Mouse (Mus musculus) hindbrain, embryonic 11.5 days (tissue): ENCODE results near the gene Mecr. TPM values are rescaled to one million over a fixed set of nuclear protein-coding genes. Genes with fewer than 3 reads are reported as not detected.
"Not testable (repeated sequence)": the region's sequence is repeated elsewhere in the genome, so short reads cannot be mapped to it uniquely, and the experiment has no call there.

ENCODE experiments used
- ATAC-seq: fragments of 200-750 bp; cut with Nextera tagmentation; 2 replicates; pipeline ENCODE4 v1.8.0; 2017; ENCODE audit warnings: mild to moderate bottlenecking, moderate TSS enrichment, moderate library complexity; ENCODE audit not compliant: low FRiP score
- DNase-seq: peaks from one replicate; pipeline ENCODE4 v3.0.0-alpha.2; 2015; ENCODE audit warnings: low spot score
- H3K27ac ChIP-seq: fragments of 300-500 bp; sonication (generic); 2 replicates; pipeline ENCODE4 v1.5.1; 2014; ENCODE audit warnings: mild to moderate bottlenecking, low read depth, low read length
- H3K27me3 ChIP-seq: fragments of 300-500 bp; sonication (generic); 2 replicates; pipeline ENCODE4 v1.6.1; 2014; ENCODE audit warnings: mild to moderate bottlenecking, low read length, moderate library complexity, mixed read lengths; ENCODE audit not compliant: control insufficient read depth, insufficient read depth
- H3K36me3 ChIP-seq: fragments of 300-500 bp; sonication (generic); 2 replicates; pipeline ENCODE4 v1.6.1; 2014; ENCODE audit warnings: mild to moderate bottlenecking, low read length, moderate library complexity, mixed read lengths; ENCODE audit not compliant: control insufficient read depth, insufficient read depth
- H3K4me1 ChIP-seq: fragments of 300-500 bp; sonication (generic); replicated peaks from 2 replicates; pipeline ENCODE4 v1.6.1; 2014; ENCODE audit warnings: low read length, mixed read lengths; ENCODE audit not compliant: control insufficient read depth, insufficient read depth
- H3K4me2 ChIP-seq: fragments of 300-500 bp; sonication (generic); replicated peaks from 2 replicates; pipeline ENCODE4 v1.6.1; 2014; ENCODE audit warnings: mild to moderate bottlenecking, low read depth, low read length
- H3K4me3 ChIP-seq: fragments of 300-500 bp; sonication (generic); 2 replicates; pipeline ENCODE4 v1.5.1; 2014; ENCODE audit warnings: low read depth, low read length
- H3K9ac ChIP-seq: fragments of 300-500 bp; sonication (generic); 2 replicates; pipeline ENCODE4 v1.6.1; 2014; ENCODE audit warnings: low read depth, low read length
- H3K9me3 ChIP-seq: fragments of 300-500 bp; sonication (generic); 2 replicates; pipeline ENCODE4 v1.6.1; 2016; ENCODE audit warnings: low read length; ENCODE audit not compliant: control insufficient read depth
- WGBS: fragments of 180-500 bp; shearing (Covaris S2); extraction: QIAGEN DNeasy Blood & Tissue Kit; methylation state at CpG from one replicate; pipeline ENCODE4 v1.1.7; 2014; 5-methylcytosine and 5-hydroxymethylcytosine counted together
- polyA plus RNA-seq: library from polyadenylated mRNA; unstranded; fragments of >200 nt; fragmentation: Nextera tagmentation; extraction: Ambion mirVana; gene quantifications from 2 replicates; pipeline ENCODE4 v1.2.1, GENCODE M21; 2014

The Mecr gene
- polyA plus RNA-seq, result 44.2 and 45.6 TPM in 2 replicates

DNA sequence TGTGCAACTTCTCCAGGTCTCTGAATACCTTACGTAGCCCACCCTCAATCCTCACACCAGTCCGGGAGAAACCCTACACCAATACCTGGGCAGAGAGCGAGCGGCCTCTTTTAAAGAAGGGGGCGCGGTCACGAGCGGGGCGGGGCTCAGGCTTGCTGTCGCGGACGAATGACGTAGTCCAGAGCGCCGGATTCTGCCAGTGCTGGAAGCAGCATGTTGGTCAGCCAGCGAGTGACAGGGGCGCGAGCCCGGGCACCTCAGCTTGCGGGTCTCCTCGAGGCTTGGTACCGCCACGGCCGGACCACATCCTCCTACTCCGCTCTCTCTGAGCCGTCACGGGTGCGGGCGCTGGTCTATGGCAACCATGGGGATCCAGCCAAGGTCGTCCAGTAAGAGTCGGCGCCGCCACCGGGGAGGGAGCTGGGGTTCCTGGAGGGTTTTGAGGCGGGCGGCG lies at the start of gene Mecr:
TSS of gene Mecr (plus strand) at position 181 of the 454 bp plus-strand sequence.
- H3K27ac ChIP-seq, result no peak within 1 kb of the TSS
- peak within 1 kb of the TSS; percentile 75 for H3K4me3 ChIP-seq
- ATAC-seq, result peak; percentile 89
- H3K4me2 ChIP-seq, result peak within 1 kb of the TSS; percentile 74
- H3K27me3 ChIP-seq, result peaks cover 3% of the 10 kb centered on the region; the same call in 1 of the 2 replicates
- no peaks in the 10 kb centered on the region for H3K4me1 ChIP-seq
- under 1% methylated on average over 37 of the region's 37 CpGs for WGBS
- DNase-seq, result peak; percentile 95
- no peaks in the 10 kb centered on the region for H3K36me3 ChIP-seq
- H3K9ac ChIP-seq, result peak within 1 kb of the TSS; percentile 60
- H3K9me3 ChIP-seq, result no peaks in the 10 kb centered on the region

DNA sequence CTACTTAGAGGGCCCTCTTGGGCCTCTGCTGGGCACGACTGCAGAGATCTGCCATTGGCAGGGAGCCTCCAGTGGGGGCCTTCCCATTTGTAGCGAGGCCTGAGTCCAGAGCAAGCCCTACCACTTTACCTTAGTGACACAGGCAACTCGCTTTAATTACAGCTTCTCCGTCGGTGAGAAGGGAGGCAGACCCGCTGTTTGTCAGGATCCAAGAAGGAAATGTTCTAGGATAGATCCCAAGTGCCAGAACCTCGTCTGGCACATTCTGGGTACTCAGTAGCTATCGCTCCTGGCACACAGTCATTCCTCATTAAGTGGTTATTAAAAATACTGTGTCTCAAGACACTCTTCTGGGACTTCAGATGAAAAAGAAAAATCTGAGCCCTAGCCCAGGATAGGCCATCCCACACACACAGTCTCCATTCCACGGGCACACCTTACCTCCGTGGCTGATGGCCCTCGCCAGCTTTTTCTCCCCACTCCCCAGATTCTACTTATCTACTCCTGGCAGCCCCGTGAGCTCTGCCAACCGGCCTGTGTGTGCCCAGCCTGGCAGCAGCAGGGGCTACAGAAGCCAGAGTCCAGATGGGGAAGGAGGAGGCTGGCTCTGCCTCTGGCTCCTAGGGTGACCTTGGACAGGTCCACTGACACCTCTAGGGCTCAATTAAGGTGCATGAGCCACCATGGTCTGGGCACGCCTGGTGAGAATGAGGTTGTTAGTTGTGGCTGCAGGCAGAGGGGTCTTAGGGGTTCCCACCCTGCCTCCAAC lies 46.8 kb upstream of the Mecr start:
- no peaks in the 10 kb centered on the region for H3K9me3 ChIP-seq
- H3K27me3 ChIP-seq, result no peaks in the 10 kb centered on the region
- no peak overlapping the region for H3K27ac ChIP-seq
- 82% methylated on average over 14 of the region's 14 CpGs for WGBS
- no peak overlapping the region for H3K4me2 ChIP-seq
- H3K4me1 ChIP-seq, result no peaks in the 10 kb centered on the region
- H3K36me3 ChIP-seq, result no peaks in the 10 kb centered on the region
- no peak overlapping the region for H3K4me3 ChIP-seq
- H3K9ac ChIP-seq, result no peak overlapping the region
- no peak for DNase-seq
- ATAC-seq, result no peak

DNA sequence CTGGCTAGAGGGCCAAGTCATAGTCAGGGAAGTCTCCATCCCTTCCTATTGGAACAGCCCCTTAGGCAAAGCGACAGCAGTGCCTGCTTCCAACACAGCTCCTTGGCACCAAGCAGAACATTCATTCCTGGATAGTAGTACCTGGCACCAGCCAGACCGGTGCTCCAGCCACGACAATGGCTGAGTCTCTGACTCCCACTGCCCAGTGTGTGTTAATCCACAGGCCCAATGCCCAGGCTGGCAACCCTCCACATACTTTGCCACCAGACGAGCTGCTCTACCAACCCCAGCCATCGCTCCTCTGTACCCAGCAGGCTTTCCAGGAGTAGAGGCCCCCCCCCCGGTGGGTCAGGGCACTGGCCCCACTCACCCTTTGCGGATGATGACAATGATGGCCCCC lies 45.8 kb upstream of the Mecr start:
- H3K4me1 ChIP-seq, result no peaks in the 10 kb centered on the region
- 72% methylated on average over 7 of the region's 7 CpGs for WGBS
- DNase-seq, result no peak
- H3K27me3 ChIP-seq, result no peaks in the 10 kb centered on the region
- no peak overlapping the region for H3K4me2 ChIP-seq
- no peaks in the 10 kb centered on the region for H3K9me3 ChIP-seq
- H3K9ac ChIP-seq, result no peak overlapping the region
- ATAC-seq, result no peak
- no peak overlapping the region for H3K4me3 ChIP-seq
- no peak overlapping the region for H3K27ac ChIP-seq
- H3K36me3 ChIP-seq, result no peaks in the 10 kb centered on the region

DNA sequence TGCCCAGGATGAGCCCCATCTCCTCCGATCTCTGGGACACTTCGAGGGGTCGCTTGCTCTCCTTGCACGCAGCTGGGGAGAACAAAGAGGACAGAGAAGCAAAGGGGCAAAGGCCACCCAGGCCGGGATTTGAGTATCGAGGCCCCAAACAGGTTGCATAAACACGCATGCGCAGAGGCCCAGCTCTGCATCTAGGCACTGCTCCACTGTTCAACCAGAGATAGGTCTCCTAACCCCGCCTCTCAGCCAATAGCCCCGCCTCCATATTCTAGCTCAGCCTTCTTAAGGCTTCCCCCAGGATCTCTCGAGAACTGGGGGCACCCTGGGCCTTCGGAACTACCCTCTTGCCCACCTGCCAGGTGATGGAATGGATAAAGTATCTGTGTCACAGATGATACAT lies 45.4 kb upstream of the Mecr start:
- H3K27me3 ChIP-seq, result no peaks in the 10 kb centered on the region
- no peak overlapping the region for H3K9ac ChIP-seq
- H3K27ac ChIP-seq, result no peak overlapping the region
- no peaks in the 10 kb centered on the region for H3K36me3 ChIP-seq
- no peak overlapping the region for H3K4me2 ChIP-seq
- H3K4me1 ChIP-seq, result no peaks in the 10 kb centered on the region
- H3K4me3 ChIP-seq, result no peak overlapping the region
- WGBS, result 39% methylated on average over 12 of the region's 12 CpGs
- DNase-seq (peak; percentile 15), ATAC-seq (no peak)
- H3K9me3 ChIP-seq, result no peaks in the 10 kb centered on the region

DNA sequence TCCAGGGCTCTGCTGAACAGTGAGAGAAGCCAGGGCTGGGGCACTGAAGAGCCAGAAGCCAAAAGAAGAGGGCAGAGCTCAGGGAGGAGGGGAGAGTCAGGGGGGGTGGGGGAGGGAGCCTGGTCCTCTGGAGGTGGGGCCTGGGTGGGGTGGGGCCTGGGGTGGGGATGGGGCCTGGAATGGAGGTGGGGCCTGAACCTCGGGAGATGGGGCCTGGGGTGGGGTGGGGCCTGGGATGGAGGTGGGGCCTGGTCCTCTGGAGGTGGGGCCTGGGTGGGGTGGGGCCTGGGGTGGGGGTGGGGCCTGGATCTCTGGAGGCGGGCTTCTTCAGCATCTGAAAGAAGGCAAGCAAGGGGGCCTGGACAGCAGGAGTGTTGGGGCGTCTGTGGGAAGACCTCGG lies 44.3 kb upstream of the Mecr start:
- no peaks in the 10 kb centered on the region for H3K4me1 ChIP-seq
- 20% methylated on average over 1 of the region's 4 CpGs for WGBS

DNA sequence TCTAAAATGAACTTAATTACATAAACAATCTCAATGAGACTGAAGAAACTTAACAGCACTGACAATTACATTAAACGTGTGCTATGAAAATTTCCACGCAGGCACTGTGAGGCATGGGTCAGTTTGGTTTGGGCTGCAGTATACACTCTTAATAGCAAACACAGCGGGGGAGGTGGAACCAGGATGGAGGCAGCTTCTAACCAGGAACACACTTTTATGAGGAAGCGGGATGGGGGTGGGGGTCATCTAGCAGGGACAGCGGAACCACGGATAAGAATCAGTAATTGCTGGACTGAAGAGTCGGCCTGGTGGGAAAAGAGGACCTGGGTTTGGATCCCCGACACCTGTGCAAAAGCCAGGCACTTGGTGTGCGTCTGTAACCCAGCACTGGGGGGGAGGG lies 39.4 kb upstream of the Mecr start:
- no peaks in the 10 kb centered on the region for H3K4me1 ChIP-seq
- no peak overlapping the region for H3K4me3 ChIP-seq
- WGBS, result 83% methylated on average over 9 of the region's 9 CpGs
- no peak for DNase-seq
- no peaks in the 10 kb centered on the region for H3K9me3 ChIP-seq
- no peak for ATAC-seq
- no peaks in the 10 kb centered on the region for H3K36me3 ChIP-seq
- H3K27me3 ChIP-seq, result no peaks in the 10 kb centered on the region
- H3K4me2 ChIP-seq, result no peak overlapping the region
- H3K9ac ChIP-seq, result no peak overlapping the region
- no peak overlapping the region for H3K27ac ChIP-seq

More for the DNA sequence above, 44.3 kb upstream of the Mecr start:
- no peak overlapping the region for H3K4me2 ChIP-seq
- H3K9me3 ChIP-seq, result no peaks in the 10 kb centered on the region
- H3K27me3 ChIP-seq, result no peaks in the 10 kb centered on the region
- DNase-seq (no peak), ATAC-seq (no peak)
- no peaks in the 10 kb centered on the region for H3K36me3 ChIP-seq
- H3K9ac ChIP-seq, result no peak overlapping the region
- H3K27ac ChIP-seq, result no peak overlapping the region
- H3K4me3 ChIP-seq, result no peak overlapping the region

DNA sequence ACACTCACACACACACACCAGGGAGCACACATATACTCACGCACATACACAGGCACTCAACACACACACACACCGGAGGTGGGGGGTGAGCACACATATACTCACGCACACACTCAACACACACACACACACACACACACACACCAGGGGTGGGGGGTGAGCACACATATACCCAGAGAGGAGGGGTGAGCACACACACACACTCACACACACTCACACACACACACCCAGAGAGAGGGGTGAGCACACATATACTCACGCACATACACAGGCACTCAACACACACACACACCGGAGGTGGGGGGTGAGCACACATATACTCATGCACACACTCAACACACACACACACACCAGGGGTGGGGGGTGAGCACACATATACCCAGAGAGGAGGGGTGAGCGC lies 38.5 kb upstream of the Mecr start:
- H3K36me3 ChIP-seq, DNase-seq, H3K9me3 ChIP-seq, H3K4me1 ChIP-seq, H3K4me3 ChIP-seq, H3K27me3 ChIP-seq, H3K27ac ChIP-seq, ATAC-seq, H3K4me2 ChIP-seq, H3K9ac ChIP-seq: not testable (repeated sequence)
- WGBS, result 95% methylated on average over 5 of the region's 6 CpGs

DNA sequence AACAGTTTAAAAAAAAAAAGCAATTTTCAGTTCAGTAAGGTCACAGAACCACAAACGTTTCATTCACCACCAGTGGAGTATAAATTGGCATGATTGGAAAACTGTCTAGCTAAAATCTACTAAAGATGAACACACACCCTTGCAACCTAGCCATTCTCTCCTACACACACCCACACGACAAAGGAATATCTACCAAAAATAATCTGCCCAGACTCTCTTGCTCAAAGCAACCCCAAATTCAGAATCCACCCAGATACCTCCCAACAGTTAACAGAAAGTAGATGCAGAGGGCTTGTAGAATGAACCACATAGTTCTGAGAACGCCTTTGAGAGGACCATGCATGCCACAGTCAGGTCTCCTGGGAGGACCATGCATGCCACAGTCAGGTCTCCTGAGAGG lies 38.0 kb upstream of the Mecr start:
- Histone ChIP-seq H3K27ac (no peak overlapping the region), H3K9ac (no peak overlapping the region), H3K4me3 (no peak overlapping the region), H3K9me3 (no peaks in the 10 kb centered on the region), H3K4me1 (no peaks in the 10 kb centered on the region), H3K27me3 (no peaks in the 10 kb centered on the region), H3K4me2 (no peak overlapping the region), H3K36me3 (no peaks in the 10 kb centered on the region)
- no peak for DNase-seq
- ATAC-seq, result no peak
- 83% methylated on average over 3 of the region's 3 CpGs for WGBS

DNA sequence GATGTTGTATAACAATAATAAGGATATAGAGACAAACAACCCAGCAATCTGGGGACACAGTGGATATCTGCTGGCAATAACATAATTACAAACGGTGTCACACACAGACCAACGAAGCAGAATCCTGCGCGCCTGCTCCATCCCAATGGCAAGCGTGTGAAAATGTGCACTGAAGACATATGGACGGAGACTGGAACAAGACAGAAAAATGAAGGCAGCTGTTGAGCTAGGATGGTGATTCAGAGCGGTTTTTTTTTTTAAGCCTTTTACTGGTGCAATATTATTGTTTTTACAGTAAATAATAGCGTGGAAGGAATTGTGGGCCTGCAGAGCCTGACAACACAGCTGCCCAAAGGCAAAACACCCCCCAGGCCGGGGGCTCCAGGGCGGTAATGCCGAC lies 30.8 kb upstream of the Mecr start:
- ATAC-seq (no peak), DNase-seq (no peak)
- no peaks in the 10 kb centered on the region for H3K36me3 ChIP-seq
- no peak overlapping the region for H3K27ac ChIP-seq
- WGBS, result 85% methylated on average over 11 of the region's 11 CpGs
- H3K4me3 ChIP-seq, result no peak overlapping the region
- no peaks in the 10 kb centered on the region for H3K27me3 ChIP-seq
- no peak overlapping the region for H3K9ac ChIP-seq
- no peaks in the 10 kb centered on the region for H3K9me3 ChIP-seq
- H3K4me2 ChIP-seq, result no peak overlapping the region
- no peaks in the 10 kb centered on the region for H3K4me1 ChIP-seq
